Mouse (Mus musculus) E14TG2a.4 (cell line): ENCODE data around the gene Arrdc2.

Experiments
- H3K27me3 ChIP-seq: 2 replicates; pipeline ENCODE4 v1.6.1; 2014; ENCODE audit warnings: low read length, control low read depth; ENCODE audit not compliant: insufficient read depth
- H3K36me3 ChIP-seq: 2 replicates; pipeline ENCODE4 v1.6.1; 2014; ENCODE audit warnings: low read length, control low read depth; ENCODE audit not compliant: insufficient read depth
- H3K4me1 ChIP-seq: replicated peaks from 2 replicates; pipeline ENCODE4 v1.6.1; 2014; ENCODE audit warnings: low read depth, low read length, control low read depth
- H3K4me3 ChIP-seq: replicated peaks from 2 replicates; pipeline ENCODE4 v1.5.1; 2014; ENCODE audit warnings: mild to moderate bottlenecking, low read length
- H3K9me3 ChIP-seq: 2 replicates; pipeline ENCODE4 v1.6.1; 2014; ENCODE audit warnings: low read length, control low read depth
- CTCF ChIP-seq: conservative IDR thresholded peaks from 2 replicates; pipeline ENCODE4 v1.5.1; 2014; ENCODE audit warnings: low read length
- NANOG ChIP-seq: IDR thresholded peaks from 2 replicates; pipeline ENCODE4 v1.6.1; 2014; ENCODE audit warnings: borderline replicate concordance, low read length, mixed read lengths
- POU5F1 ChIP-seq: IDR thresholded peaks from 2 replicates; pipeline ENCODE4 v1.6.1; 2014; ENCODE audit warnings: low read length, borderline replicate concordance

Gene Arrdc2

GRCm38 (mm10) chr8:70786291-70787050 lies 53.0 kb downstream of the Arrdc2 start:
- no peak for TF ChIP-seq CTCF
- TF ChIP-seq POU5F1, result no peak
- TF ChIP-seq NANOG, result no peak
- peaks cover 71% of the 10 kb centered on the region for H3K4me1 ChIP-seq
- H3K36me3 ChIP-seq, result peaks cover 68% of the 10 kb centered on the region

More at GRCm38 (mm10) chr8:70786291-70787050, 53.0 kb downstream of the Arrdc2 start:
- H3K4me3 ChIP-seq, result peak overlapping the region; percentile 52
- no peaks in the 10 kb centered on the region; the same call in 1 of the 2 replicates for H3K27me3 ChIP-seq
- no peaks in the 10 kb centered on the region for H3K9me3 ChIP-seq
